Mouse (Mus musculus): ENCODE measurements around the gene Rcan2.
A peak's percentile ranks its signal among the peaks of the same experiment; 100 is the strongest.

Rcan2 gene

DNA sequence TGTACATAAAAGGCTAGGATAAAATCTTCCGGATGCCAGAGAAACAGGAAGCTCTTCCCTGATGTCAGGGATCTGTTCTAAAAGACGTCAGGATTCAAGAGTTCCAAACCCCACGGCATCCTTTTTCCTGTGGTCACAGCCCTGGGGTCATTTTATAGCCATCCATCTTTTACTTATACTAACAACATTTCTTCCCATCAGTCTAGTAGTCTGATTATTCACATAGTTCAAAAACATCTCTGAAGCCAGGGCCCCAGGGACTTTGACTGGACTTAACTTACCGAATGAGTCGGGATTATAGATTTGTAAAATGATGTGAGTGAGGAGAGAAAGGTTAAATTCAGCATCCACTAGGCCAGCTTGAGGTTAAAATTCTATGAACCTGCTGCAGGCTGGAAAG, 215.2 kb downstream of the Rcan2 start:
- no peak for DNase-seq (ENCODE audit: low spot score in 2 of 2)

DNA sequence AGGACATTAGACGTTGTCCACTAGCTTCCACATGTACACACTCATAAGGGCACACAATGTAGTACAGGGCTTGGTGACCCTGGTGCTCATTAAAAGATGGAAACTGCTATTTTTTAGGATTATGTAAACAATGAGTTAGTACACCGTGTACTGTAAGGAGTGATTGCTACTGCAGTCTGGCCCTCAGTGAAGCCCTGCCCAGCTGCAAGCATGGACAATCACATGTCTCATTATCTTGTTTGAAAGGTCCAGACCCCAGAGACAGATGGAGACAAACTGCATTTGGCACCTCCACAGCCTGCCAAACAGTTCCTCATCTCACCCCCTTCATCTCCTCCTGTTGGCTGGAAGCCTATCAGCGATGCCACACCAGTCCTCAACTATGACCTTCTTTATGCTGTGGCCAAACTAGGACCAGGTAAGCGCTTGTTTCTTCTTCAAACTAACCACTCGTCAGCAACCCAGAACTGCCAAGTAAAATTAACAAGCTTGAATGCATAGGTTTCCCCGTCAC, 219.6 kb downstream of the Rcan2 start:
- DNase-seq (ENCODE audit: low spot score in 2 of 2): no peak

DNA sequence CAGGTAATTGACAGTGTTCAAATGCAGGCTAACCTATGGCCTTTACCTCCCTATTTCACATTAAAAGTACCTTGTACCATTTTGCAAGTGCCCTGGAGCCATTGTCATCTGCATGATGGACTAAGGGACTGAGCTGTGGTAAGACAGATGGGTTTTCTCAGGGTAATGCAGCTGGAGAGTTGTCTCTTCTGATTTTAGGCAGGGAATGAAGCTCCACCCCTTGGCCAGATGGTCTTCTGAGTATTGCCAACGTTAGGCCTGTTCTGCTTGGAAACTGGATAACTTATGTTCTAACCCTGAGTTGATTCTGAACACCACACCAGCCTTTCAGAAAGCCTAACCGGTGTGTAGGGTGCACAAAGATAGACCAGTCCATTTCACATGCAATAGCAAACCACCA, 222.7 kb downstream of the Rcan2 start:
- DNase-seq (ENCODE audit: low spot score in 2 of 2): no peak

- no peak for DNase-seq (ENCODE audit: low spot score in 2 of 2)
Observed at GRCm38 (mm10) chr17:44025011-44025410, 223.9 kb downstream of the Rcan2 start.

DNA sequence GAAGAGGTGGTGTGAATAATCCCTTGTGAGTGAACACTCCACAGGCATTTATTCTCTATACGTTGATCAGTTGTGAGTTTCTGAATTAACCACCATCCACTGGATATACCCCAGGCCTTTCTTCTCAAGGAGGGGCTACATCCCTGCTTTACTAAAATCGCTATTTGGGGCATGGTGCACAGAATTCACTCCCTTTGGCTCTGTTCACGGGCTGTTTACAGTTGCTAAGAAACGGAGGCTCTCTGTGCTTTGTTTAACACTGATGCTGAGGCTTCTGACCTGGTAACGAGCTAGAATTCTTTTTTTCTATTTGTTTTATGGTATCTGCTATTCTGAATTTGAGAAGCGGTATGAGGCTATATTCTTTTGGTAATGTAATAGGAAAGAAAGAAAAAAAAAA, 224.8 kb downstream of the Rcan2 start:
- peak in 1 of 2 experiments; percentile 8 for DNase-seq (ENCODE audit: low spot score in 2 of 2)

DNA sequence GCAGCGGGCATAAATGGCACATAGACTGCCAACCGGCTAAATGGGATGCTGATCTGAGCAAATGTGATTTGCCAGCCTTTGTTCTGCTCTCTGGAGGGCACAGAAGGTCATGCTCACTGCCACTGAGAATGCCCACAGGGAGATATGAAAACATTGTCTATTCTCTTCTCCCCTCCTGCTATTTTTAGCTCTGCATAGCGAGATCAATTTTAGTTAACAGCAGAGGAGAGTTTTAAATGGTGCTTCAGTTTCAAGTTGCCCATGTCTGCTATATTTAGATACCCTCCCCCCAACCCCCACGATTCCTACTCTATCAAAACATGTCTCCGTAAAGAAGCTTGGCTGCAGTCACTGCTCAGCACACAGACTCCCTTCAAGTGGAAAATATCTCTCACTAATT, 225.2 kb downstream of the Rcan2 start:
- peak; percentile 33 to 46 for DNase-seq (ENCODE audit: low spot score in 2 of 2)

DNA sequence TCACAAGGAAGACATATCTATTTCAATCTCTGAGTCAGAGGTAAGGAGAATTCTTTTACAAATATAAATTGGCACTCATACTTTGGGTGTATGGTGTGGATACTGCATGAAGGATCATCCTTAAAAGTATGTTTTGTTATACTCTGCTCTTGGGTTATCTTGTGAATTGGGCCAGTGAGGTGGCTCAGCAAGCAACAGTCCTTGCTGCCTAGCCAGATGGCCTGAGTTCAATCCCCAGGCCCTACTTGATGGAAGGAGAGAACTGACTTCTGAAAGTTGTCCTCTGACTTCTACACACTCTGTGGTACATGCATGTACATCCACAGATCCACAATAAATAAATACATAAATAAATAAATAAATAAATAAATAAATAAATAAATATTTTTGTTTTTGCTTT, 225.6 kb downstream of the Rcan2 start:
- no peak for DNase-seq (ENCODE audit: low spot score in 2 of 2)

DNA sequence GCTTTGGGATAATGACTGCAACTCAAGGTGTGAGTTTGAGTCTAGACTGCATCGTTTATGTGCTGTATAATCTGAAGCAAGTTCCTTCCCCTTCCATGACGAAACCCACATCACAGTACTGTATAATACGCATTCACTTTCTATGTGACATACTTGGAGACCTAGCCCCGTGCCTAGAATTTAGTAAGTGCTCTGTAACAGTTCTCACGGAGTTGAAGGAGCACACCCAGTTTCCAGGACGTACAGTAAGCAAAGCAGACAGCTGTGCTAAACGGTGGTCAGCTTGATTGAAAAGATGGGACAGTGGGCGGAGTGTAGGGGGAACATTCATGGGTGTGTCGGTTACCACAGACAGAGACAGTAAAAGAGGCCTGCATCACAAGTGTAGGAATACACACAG, 226.2 kb downstream of the Rcan2 start:
- no peak for DNase-seq (ENCODE audit: low spot score in 2 of 2)

DNA sequence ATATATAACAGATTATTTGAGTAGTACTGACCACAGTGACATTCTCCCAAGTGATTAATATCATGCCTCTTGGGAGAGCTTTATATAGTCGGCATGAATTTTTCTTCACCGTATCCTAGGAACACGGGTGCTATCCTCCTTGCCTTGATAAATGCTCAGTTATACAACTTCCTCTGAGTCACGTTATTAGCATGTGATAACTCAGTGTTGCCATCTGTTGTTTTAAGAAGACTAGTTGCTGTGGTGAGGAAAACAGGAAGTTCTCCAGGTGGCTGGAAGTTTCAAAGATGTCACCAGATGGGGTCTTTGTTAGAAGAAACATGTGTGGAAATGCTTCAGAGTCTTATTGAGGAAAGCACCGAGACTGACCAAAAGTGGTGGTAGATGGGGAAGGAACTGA, 228.5 kb downstream of the Rcan2 start:
- DNase-seq (ENCODE audit: low spot score in 2 of 2): peak in 1 of 2 experiments; percentile 24

DNA sequence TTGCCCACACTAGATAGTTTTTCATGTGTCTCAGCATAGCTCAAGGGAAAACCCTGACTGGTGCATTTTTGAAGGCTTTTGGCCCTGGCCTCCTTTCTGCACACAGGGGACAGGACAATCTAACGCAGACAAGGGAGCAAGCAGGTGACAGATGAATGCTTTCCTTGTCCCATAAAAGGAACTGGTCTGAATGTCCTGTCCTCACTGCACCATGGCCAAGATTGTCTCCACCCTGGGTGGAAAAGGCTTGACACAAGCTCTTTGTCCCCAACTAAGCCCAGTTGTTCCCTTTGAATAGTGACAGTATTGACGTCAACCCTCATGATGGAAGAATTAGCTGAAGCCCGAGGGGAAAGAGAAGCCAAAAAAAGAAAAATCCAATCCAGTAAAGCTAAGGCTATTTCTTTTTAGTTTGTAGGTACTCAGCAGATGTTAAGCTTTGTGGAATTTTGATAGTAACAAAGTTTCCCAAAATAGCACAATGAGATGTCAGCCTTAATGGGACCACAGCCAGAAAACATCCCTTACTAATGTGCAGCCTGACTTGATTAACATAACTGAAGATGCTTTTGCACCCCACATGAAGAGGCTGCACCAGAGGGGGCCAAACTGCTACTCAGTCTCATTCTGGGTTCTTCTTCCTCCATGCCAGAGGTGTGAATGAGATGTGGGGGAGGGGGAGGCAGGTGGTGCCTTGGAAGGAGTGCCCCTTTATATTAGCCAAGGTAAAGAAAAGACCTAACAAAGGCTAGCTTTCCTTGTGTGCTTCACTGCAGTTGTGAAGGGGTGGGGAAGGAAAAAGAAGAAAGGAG, 229.8 kb downstream of the Rcan2 start:
- peak; percentile 58 to 61 for DNase-seq (ENCODE audit: low spot score in 2 of 2)

DNA sequence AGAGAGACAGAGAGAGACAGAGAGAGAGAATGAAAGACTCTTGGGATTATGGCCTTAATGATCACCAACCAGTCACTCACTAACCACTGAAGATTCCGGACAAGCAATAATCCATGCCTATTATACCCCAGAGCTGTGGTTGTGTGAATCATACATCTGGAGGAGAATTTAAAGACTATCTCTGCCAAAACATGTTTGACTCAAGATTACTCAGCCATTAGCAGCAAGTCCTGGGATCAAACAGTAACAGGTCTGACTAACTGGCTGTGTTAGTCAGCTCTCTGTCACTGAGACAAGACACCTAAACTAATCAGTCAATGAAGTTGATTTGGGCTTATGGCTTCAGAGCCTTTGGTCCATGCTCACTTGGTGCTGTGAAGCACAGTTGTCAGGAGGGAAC, 233.9 kb downstream of the Rcan2 start:
- DNase-seq (ENCODE audit: low spot score in 2 of 2): no peak

DNA sequence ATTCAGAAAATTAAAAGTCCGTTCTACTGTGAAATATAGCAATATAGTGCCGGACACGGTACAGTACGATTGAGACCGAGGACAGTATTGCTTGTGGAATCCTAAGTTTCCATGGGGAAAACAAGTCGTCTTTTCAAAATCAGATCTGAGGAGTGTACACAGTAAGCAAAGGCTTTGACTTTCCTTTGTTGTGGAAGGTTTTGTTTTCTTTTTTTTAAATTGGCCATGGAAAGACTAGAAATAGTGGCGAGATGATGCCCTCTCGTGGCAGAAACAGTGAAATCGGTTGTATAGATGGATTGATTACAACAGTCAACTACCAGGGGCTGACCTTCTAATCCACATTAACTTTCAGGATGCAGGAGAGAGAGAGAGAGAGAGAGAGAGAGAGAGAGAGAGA, 237.5 kb downstream of the Rcan2 start:
- DNase-seq (ENCODE audit: low spot score in 2 of 2): peak in 1 of 2 experiments; percentile 71

GRCm38 (mm10) chr17:44040449-44040848, 239.3 kb downstream of the Rcan2 start:
- DNase-seq (ENCODE audit: low spot score in 2 of 2): no peak

GRCm38 (mm10) chr17:44042301-44042700, 241.2 kb downstream of the Rcan2 start:
- no peak for DNase-seq (ENCODE audit: low spot score in 2 of 2)

DNA sequence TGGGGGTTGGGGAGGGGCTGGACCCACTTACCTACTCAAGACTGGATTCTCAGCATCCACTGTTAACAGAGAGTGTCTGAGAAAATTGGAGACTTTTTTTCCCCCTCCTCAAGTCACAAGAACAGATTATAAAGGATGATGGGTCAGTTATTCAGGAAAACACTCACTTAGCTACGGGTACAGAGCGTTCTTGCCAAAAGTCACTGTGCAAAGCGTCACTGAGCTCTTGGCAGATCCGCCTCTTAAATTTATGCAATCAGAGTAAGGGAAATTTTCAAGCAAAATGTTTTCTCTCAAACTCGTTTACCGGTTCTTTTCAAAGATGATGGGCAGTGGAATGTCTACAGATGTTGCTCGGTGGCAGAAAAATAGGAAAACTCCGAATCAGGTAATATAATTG, 241.7 kb downstream of the Rcan2 start:
- DNase-seq (ENCODE audit: low spot score in 2 of 2): no peak

- no peak for DNase-seq (ENCODE audit: low spot score in 2 of 2)
Observed at GRCm38 (mm10) chr17:44053427-44053826, 252.3 kb downstream of the Rcan2 start.

- DNase-seq (ENCODE audit: low spot score in 2 of 2): no peak
Observed at GRCm38 (mm10) chr17:44057123-44057522, 256.0 kb downstream of the Rcan2 start.

DNA sequence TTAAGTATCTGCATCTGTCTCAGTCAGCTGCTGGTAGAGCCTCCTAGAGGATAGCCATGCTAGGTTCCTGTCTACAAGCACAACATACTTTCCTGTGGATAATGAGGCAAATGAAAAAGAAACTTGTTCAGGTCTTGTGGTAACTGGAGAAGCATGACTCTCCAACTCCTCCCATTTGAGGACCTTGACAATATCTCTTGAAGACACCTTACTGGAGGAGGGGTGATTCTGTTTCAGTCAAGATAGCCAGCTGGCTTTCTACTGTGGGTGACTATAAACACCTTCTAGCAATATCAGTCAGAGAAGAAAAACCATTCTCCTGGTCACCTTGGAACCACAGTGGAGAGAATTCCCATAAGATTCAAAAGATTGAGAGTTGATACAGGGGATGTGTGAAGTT, 257.0 kb downstream of the Rcan2 start:
- DNase-seq (ENCODE audit: low spot score in 2 of 2): no peak

DNA sequence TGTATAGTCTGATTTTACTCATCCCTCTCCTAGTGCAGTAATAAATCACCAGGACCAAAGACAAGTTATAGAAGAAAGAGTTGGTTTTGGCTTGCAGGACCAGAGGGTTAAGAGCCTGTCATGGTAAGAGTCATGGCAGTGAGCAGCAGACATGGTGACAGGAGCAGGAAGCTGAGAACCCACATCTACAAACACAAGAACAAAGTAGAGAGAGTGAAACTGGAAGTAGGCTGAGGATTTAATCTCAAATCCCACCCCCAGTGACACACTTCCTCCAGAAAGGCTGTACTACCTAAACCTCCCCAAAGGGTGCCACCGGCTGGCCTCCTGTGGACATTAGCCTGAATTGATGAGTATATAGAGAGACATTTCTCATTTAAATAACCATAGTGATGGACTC, 259.6 kb downstream of the Rcan2 start:
- no peak for DNase-seq (ENCODE audit: low spot score in 2 of 2)

- no peak for DNase-seq (ENCODE audit: low spot score in 2 of 2)
Observed at GRCm38 (mm10) chr17:44061289-44061890, 260.2 kb downstream of the Rcan2 start.

- DNase-seq (ENCODE audit: low spot score in 2 of 2): no peak
Observed at GRCm38 (mm10) chr17:44068876-44069275, 267.7 kb downstream of the Rcan2 start.

- DNase-seq (ENCODE audit: low spot score in 2 of 2): no peak
Observed at GRCm38 (mm10) chr17:44071680-44072079, 270.5 kb downstream of the Rcan2 start.

DNA sequence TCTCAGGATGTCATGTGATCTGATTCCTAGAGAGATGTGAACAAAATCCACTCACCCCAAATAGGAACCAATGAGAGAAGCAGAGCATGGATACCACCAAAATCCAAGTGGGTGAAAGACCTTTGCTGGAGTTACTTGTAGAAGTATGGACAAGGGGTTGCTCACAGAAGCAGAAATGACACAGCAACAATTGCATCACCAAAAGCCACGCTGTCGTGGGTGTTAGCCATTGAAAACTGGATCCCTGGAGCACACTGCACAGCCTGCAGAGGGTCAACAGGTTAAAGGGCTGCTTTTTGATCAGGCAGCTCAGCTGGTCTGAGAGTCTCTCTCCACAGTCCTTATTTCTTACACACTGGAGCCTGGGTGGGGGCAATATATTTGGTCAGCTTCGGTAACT, 274.4 kb downstream of the Rcan2 start:
- DNase-seq (ENCODE audit: low spot score in 2 of 2): no peak
